Mouse (Mus musculus): ENCODE measurements at regions not wholly inside any gene's neighbourhood (a gene's known extent, or its start where the extent isn't known, plus 50 kb on each side); places are given as distances from the start of the nearest gene placed in this dataset.
"Not testable (repeated sequence)": the region's sequence is repeated elsewhere in the genome, so short reads cannot be mapped to it uniquely, and the experiment has no call there.

DNA sequence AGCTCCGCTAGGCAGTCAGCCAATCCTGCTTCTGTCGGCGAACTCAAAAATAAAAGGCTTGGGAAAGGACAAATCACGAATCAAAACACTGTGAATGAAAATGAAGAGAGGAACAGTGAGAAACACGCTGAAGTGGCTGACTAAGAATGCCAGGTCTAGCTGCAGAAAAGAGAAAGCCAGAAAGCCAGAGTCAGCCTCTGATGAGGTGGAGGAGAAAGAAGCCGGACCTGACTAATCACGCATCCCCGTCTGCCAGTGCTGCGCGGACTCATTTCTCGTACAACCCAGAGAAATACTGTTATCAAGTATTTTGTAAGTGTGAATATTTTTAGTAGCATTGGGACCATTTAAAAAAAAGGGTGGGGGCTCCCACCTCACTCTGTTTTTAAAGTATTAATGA is 201.6 kb downstream of the Wdr20rt start:
- Histone ChIP-seq H3K27me3 (no peaks in the 10 kb centered on the region), H3K36me3 (no peaks in the 10 kb centered on the region), H3K9me3 (no peaks in the 10 kb centered on the region), H3K27ac (replicated peaks) (no peak overlapping the region), H3K4me1 (no peaks in the 10 kb centered on the region), H3K4me2 (replicated peaks) (no peak overlapping the region), H3K9ac (replicated peaks) (no peak overlapping the region), H3K4me3 (no peak overlapping the region)
- WGBS: 90% methylated on average over 11 of the region's 11 CpGs
- no peak for ATAC-seq (ENCODE audit: low FRiP score, low read depth)

DNA sequence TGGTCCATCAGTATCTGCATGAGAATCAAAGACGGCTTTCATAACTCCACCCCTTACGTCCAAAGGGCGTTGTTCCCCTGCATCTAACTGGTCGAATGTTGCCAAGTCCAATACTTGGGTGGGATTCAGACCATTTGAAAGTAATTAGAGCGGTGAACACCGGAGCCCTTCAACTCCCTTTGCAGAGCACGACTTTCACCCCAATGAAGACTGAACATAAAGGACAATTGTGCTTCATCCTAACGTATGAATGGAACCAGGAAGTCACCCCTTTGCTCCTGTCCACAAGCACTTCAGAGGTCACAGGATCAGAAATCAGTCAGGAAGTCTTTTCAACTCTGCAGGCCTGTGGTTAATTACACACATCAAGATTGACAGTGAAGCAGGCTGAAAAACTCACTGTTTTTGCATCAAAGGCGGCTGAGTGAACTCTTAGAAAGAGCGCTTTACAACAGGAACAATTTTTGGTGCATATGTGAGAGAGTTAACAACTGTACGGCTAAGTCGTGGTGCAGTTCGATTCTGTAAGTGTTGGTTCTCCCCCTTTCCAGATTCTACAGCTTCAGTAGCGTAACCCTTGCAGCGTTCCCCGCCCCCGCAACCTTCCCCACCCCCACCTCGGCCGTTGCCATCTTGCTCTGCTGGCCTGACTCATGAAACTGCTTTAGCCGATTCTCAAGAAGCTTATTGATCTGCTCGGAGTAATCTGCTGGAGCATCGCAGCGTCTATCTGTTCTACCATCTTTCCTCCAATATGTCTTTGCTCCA is 203.1 kb downstream of the Wdr20rt start:
- Histone ChIP-seq H3K9ac (replicated peaks) (no peak overlapping the region), H3K27ac (replicated peaks) (no peak overlapping the region), H3K36me3 (no peaks in the 10 kb centered on the region), H3K9me3 (no peaks in the 10 kb centered on the region), H3K4me1 (no peaks in the 10 kb centered on the region), H3K4me2 (replicated peaks) (0 out of 2 replicates have a peak overlapping the region, but pooled peaks have one; percentile 9), H3K27me3 (no peaks in the 10 kb centered on the region), H3K4me3 (no peak overlapping the region)
- peak; percentile 44; the same call in 1 of the 2 replicates for ATAC-seq (ENCODE audit: low FRiP score, low read depth)
- 68% methylated on average over 23 of the region's 23 CpGs for WGBS

DNA sequence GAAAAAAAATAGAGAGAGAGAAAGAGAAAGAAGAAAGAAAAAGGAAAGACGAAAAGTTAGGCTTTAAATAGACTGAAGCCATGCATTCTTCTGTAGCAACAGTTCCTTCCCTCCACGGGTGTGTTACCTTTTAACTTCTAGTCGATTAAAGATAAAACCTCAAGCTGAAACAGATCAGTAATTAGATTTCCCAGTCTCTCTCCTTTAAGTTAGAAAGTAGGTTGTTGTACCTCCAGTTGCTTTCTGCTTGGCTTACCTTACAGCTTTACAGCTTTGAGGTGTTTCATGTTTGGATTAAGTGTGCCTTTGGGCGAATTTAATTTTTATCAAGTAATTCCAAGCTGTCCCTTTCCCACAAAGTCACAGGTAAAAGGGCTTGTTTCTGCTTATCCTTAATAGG is 225.5 kb downstream of the Wdr20rt start:
- Histone ChIP-seq H3K36me3 (no peaks in the 10 kb centered on the region), H3K27me3 (no peaks in the 10 kb centered on the region), H3K4me3 (no peak overlapping the region), H3K4me1 (no peaks in the 10 kb centered on the region), H3K9me3 (no peaks in the 10 kb centered on the region), H3K4me2 (replicated peaks) (no peak overlapping the region), H3K9ac (replicated peaks) (no peak overlapping the region), H3K27ac (replicated peaks) (no peak overlapping the region)
- 80% methylated on average over 4 of the region's 4 CpGs for WGBS
- ATAC-seq (ENCODE audit: low FRiP score, low read depth): no peak

DNA sequence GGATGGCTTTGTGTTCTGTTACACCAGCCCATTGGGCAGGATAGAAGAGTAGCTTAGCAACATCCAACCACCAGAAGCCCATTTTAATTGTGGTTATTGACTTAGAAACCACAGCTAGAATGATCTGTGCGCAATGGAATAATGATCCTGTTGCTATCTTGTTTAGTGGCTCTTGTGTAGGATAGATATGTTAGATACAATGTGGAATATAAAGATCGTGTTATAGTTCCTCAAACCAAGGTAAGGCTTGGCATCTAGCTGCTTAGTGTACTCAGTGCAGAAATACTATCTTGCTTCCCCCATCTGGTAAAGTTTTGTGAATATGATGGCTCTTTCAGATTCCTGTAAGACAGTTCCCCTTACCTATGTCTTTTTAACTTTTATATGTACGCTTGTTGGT is 230.4 kb downstream of the Wdr20rt start:
- Histone ChIP-seq H3K4me2 (replicated peaks) (no peak overlapping the region), H3K36me3 (no peaks in the 10 kb centered on the region)

GRCm38 (mm10) chr12:65456956-65457355 is 231.6 kb downstream of the Wdr20rt start:
- Histone ChIP-seq H3K4me1 (no peaks in the 10 kb centered on the region), H3K9ac (replicated peaks) (no peak overlapping the region), H3K4me3 (no peak overlapping the region), H3K4me2 (replicated peaks) (no peak overlapping the region), H3K9me3 (no peaks in the 10 kb centered on the region), H3K27ac (replicated peaks) (no peak overlapping the region), H3K27me3 (no peaks in the 10 kb centered on the region), H3K36me3 (no peaks in the 10 kb centered on the region)
- ATAC-seq (ENCODE audit: low FRiP score, low read depth): no peak
- 77% methylated on average over 3 of the region's 3 CpGs for WGBS

More for the DNA sequence above, 230.4 kb downstream of the Wdr20rt start:
- no peaks in the 10 kb centered on the region for H3K27me3 ChIP-seq
- H3K9ac ChIP-seq (replicated peaks): no peak overlapping the region
- H3K4me3 ChIP-seq: no peak overlapping the region
- no peak overlapping the region for H3K27ac ChIP-seq (replicated peaks)
- no peaks in the 10 kb centered on the region for H3K9me3 ChIP-seq
- ATAC-seq (ENCODE audit: low FRiP score, low read depth): no peak
- WGBS: 88% methylated on average over 3 of the region's 3 CpGs
- H3K4me1 ChIP-seq: no peaks in the 10 kb centered on the region

DNA sequence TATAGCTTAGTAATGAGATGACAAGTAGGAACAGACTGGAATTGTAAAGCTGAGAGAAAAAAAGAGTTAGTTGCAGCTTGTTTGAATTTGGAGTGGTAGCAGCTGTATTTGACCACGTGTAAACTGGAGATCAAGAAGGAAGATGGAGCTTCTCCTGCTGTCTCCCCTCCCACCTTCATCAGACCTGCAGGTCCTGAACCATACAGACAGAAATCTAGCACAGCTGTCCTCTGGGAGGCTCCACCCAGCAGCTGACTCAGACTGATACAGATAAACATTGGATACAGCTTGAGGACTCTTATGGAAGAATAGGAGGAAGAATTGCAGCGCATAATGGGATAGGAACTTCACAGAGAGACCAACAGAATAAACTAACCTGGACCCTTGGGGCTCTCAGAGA is 238.9 kb downstream of the Wdr20rt start:
- Histone ChIP-seq H3K9me3 (no peaks in the 10 kb centered on the region), H3K4me3 (no peak overlapping the region), H3K36me3 (no peaks in the 10 kb centered on the region), H3K9ac (replicated peaks) (no peak overlapping the region), H3K4me2 (replicated peaks) (no peak overlapping the region), H3K4me1 (no peaks in the 10 kb centered on the region), H3K27ac (replicated peaks) (no peak overlapping the region), H3K27me3 (no peaks in the 10 kb centered on the region)
- ATAC-seq (ENCODE audit: low FRiP score, low read depth): no peak
- WGBS: 68% methylated on average over 2 of the region's 2 CpGs

GRCm38 (mm10) chr12:65478674-65479073 is 253.4 kb downstream of the Wdr20rt start:
- ATAC-seq (ENCODE audit: low FRiP score, low read depth); H3K36me3 ChIP-seq; H3K27ac ChIP-seq (replicated peaks); H3K4me3 ChIP-seq; H3K9me3 ChIP-seq; H3K4me1 ChIP-seq; H3K27me3 ChIP-seq; H3K4me2 ChIP-seq (replicated peaks); H3K9ac ChIP-seq (replicated peaks): not testable (repeated sequence)
- WGBS: 61% methylated on average over 9 of the region's 9 CpGs

DNA sequence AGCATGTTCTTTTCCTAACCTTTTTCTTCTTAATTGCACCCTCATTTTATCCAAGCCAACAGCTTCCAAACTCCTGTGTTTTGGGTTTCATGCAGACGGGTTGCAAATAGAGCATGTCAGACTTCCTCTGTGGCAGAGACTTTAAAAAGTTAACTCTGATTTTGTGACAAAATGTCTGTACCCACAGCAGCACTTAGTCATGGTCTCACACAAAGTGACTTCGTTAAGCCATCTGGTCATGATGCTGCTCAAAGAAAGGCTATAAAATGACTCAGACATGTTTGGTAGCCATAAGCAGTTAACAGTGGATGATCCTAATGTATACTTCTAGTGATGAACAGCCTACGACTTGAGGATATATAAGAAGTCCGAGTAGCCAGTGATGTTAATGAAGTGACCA is 255.5 kb downstream of the Wdr20rt start:
- Histone ChIP-seq H3K27ac (replicated peaks) (no peak overlapping the region), H3K4me2 (replicated peaks) (no peak overlapping the region)
- WGBS: 86% methylated on average over 4 of the region's 4 CpGs

GRCm38 (mm10) chr12:65491092-65491491 is 265.8 kb downstream of the Wdr20rt start:
- ATAC-seq (ENCODE audit: low FRiP score, low read depth): no peak
- Histone ChIP-seq H3K4me3 (no peak overlapping the region), H3K27ac (replicated peaks) (no peak overlapping the region), H3K9ac (replicated peaks) (no peak overlapping the region), H3K9me3 (peaks cover 9% of the 10 kb centered on the region; the same call in 1 of the 2 replicates), H3K4me1 (no peaks in the 10 kb centered on the region), H3K4me2 (replicated peaks) (no peak overlapping the region), H3K36me3 (no peaks in the 10 kb centered on the region), H3K27me3 (no peaks in the 10 kb centered on the region)
- WGBS: 76% methylated on average over 2 of the region's 2 CpGs

More for the DNA sequence above, 255.5 kb downstream of the Wdr20rt start:
- no peaks in the 10 kb centered on the region for H3K27me3 ChIP-seq
- H3K9me3 ChIP-seq: no peaks in the 10 kb centered on the region
- H3K36me3 ChIP-seq: no peaks in the 10 kb centered on the region
- no peaks in the 10 kb centered on the region for H3K4me1 ChIP-seq
- H3K4me3 ChIP-seq: no peak overlapping the region
- ATAC-seq (ENCODE audit: low FRiP score, low read depth): no peak
- H3K9ac ChIP-seq (replicated peaks): no peak overlapping the region

- Histone ChIP-seq H3K4me3 (no peak overlapping the region), H3K27me3 (no peaks in the 10 kb centered on the region), H3K36me3 (no peaks in the 10 kb centered on the region), H3K4me2 (replicated peaks) (no peak overlapping the region), H3K9ac (replicated peaks) (no peak overlapping the region), H3K27ac (replicated peaks) (no peak overlapping the region), H3K9me3 (peaks cover 9% of the 10 kb centered on the region; the same call in 1 of the 2 replicates), H3K4me1 (no peaks in the 10 kb centered on the region)
- WGBS: 92% methylated on average over 5 of the region's 5 CpGs
- ATAC-seq (ENCODE audit: low FRiP score, low read depth): no peak
These were observed 269.2 kb downstream of the Wdr20rt start for GRCm38 (mm10) chr12:65494388-65495030.

GRCm38 (mm10) chr12:65496613-65497012 is 271.3 kb downstream of the Wdr20rt start:
- no peaks in the 10 kb centered on the region for H3K4me1 ChIP-seq
- 82% methylated on average over 6 of the region's 6 CpGs for WGBS
- H3K4me3 ChIP-seq: no peak overlapping the region
- no peak overlapping the region for H3K27ac ChIP-seq (replicated peaks)
- H3K27me3 ChIP-seq: no peaks in the 10 kb centered on the region
- no peak for ATAC-seq (ENCODE audit: low FRiP score, low read depth)
- H3K36me3 ChIP-seq: no peaks in the 10 kb centered on the region
- H3K9me3 ChIP-seq: peaks cover 9% of the 10 kb centered on the region; the same call in 1 of the 2 replicates
- no peak overlapping the region for H3K9ac ChIP-seq (replicated peaks)
- H3K4me2 ChIP-seq (replicated peaks): no peak overlapping the region

- Histone ChIP-seq H3K9me3 (peaks cover 9% of the 10 kb centered on the region; the same call in 1 of the 2 replicates), H3K27me3 (no peaks in the 10 kb centered on the region), H3K4me3 (no peak overlapping the region), H3K36me3 (no peaks in the 10 kb centered on the region), H3K4me1 (no peaks in the 10 kb centered on the region), H3K27ac (replicated peaks) (no peak overlapping the region), H3K9ac (replicated peaks) (no peak overlapping the region), H3K4me2 (replicated peaks) (no peak overlapping the region)
- no peak for ATAC-seq (ENCODE audit: low FRiP score, low read depth)
- WGBS: 78% methylated on average over 6 of the region's 6 CpGs
These were observed 272.3 kb downstream of the Wdr20rt start for GRCm38 (mm10) chr12:65497602-65498001.
